Mouse (Mus musculus) heart, embryonic 13.5 days (tissue): ENCODE results near the gene Galr2. TPM values are rescaled to one million over a fixed set of nuclear protein-coding genes. Genes with fewer than 3 reads are reported as not detected.

ENCODE experiments used
- ATAC-seq: fragments of 200-750 bp; cut with Nextera tagmentation; 2 replicates; pipeline ENCODE4 v1.8.0; 2017; ENCODE audit warnings: moderate TSS enrichment; ENCODE audit not compliant: insufficient number of reproducible peaks, low FRiP score, low TSS enrichment; ENCODE audit errors: extremely low read depth
- H3K27ac ChIP-seq: fragments of 300-500 bp; sonication (generic); replicated peaks from 2 replicates; pipeline ENCODE4 v1.5.1; 2015; ENCODE audit warnings: moderate library complexity, mild to moderate bottlenecking, inconsistent platforms
- H3K27me3 ChIP-seq: fragments of 300-500 bp; sonication (generic); replicated peaks from 2 replicates; pipeline ENCODE4 v1.6.1; 2015; ENCODE audit warnings: mild to moderate bottlenecking, inconsistent platforms
- H3K36me3 ChIP-seq: fragments of 300-500 bp; sonication (generic); 2 replicates; pipeline ENCODE4 v1.6.1; 2015; ENCODE audit warnings: mild to moderate bottlenecking, inconsistent platforms
- H3K4me1 ChIP-seq: fragments of 300-500 bp; sonication (generic); 2 replicates; pipeline ENCODE4 v1.6.1; 2015; ENCODE audit warnings: inconsistent platforms
- H3K4me2 ChIP-seq: fragments of 300-500 bp; sonication (generic); 2 replicates; pipeline ENCODE4 v1.6.1; 2015; ENCODE audit warnings: inconsistent platforms, mild to moderate bottlenecking, moderate library complexity
- H3K4me3 ChIP-seq: fragments of 300-500 bp; sonication (generic); 2 replicates; pipeline ENCODE4 v1.5.1; 2015; ENCODE audit warnings: moderate library complexity, mild to moderate bottlenecking, inconsistent platforms
- H3K9ac ChIP-seq: fragments of 300-500 bp; sonication (generic); 2 replicates; pipeline ENCODE4 v1.6.1; 2015; ENCODE audit warnings: inconsistent platforms, mild to moderate bottlenecking, moderate library complexity
- H3K9me3 ChIP-seq: fragments of 300-500 bp; sonication (generic); 2 replicates; pipeline ENCODE4 v1.6.1; 2016; ENCODE audit warnings: inconsistent platforms
- WGBS: fragments of 180-500 bp; shearing (Covaris S2); methylation state at CpG from one replicate; pipeline ENCODE4 v1.1.7; 2015; ENCODE audit warnings: mixed read lengths; 5-methylcytosine and 5-hydroxymethylcytosine counted together
- polyA plus RNA-seq: library from polyadenylated mRNA; unstranded; fragments of >200 nt; fragmentation: Nextera tagmentation; extraction: Ambion mirVana; gene quantifications from 2 replicates; pipeline ENCODE4 v1.2.1, GENCODE M21; 2015

Galr2 gene
- polyA plus RNA-seq, 1 experiment from 2014 or later, result not detected

DNA sequence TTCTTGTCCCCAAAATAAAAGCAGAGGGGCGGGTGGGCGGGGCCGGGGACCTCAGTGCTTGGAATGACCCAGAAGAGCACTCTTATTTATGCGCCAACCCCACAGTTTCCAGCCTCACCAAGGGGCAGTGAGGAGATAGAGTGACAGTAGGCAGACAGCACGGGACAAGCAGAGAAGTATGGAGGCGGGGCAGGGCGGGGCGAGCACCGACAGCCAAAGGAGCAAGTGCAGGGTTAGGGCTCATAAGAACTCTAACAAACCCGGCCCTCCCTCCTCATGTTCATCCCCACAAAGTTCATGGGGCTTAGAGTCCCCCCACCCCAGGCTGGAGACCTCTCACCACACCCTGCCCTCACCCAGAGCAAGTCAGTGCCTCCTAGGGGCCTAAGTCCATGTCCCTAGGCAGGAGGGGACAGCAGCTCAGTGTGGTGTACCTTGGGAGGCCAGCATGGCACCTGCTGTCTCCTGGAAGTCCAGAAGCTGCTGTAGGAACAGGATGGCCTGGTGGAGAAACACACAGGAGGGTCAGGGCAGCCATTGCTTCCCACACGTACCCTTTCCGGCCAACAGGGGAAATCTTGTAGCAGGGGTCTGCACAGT lies 12.9 kb downstream of the Galr2 start:
- WGBS, result 82% methylated on average over 12 of the region's 12 CpGs
- no peak overlapping the region for H3K4me3 ChIP-seq

DNA sequence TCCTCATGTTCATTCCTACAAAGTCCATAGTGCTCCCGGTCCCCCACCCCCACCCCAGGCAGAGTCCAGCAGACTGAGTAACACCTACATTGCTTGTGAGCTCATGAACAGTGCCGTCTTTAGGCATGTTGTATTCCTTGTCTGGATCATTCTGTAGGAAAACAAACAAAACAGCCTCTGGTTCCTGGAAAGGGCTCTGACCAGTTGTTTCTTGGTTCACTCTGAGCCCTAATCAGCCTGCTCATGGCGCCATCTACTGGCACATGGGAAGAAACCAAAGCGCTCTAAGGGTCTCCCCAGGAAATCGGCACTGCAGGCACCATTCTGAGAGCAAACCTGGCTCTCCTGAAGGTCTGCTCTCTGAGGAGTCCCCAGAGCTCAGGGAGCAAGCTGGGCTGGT lies 13.6 kb downstream of the Galr2 start:
- 32% methylated on average over 5 of the region's 5 CpGs for WGBS
- Histone ChIP-seq H3K4me2 (no peak overlapping the region), H3K4me3 (no peak overlapping the region), H3K27me3 (no peaks in the 10 kb centered on the region), H3K36me3 (peaks cover 80% of the 10 kb centered on the region), H3K9ac (no peak overlapping the region), H3K27ac (no peak overlapping the region), H3K9me3 (no peaks in the 10 kb centered on the region), H3K4me1 (peaks cover 12% of the 10 kb centered on the region)
- no peak for ATAC-seq

More for the DNA sequence above, 12.9 kb downstream of the Galr2 start:
- Histone ChIP-seq H3K36me3 (peaks cover 80% of the 10 kb centered on the region), H3K4me2 (no peak overlapping the region), H3K27me3 (no peaks in the 10 kb centered on the region), H3K9me3 (no peaks in the 10 kb centered on the region), H3K9ac (no peak overlapping the region), H3K27ac (no peak overlapping the region), H3K4me1 (peaks cover 12% of the 10 kb centered on the region)
- no peak for ATAC-seq

DNA sequence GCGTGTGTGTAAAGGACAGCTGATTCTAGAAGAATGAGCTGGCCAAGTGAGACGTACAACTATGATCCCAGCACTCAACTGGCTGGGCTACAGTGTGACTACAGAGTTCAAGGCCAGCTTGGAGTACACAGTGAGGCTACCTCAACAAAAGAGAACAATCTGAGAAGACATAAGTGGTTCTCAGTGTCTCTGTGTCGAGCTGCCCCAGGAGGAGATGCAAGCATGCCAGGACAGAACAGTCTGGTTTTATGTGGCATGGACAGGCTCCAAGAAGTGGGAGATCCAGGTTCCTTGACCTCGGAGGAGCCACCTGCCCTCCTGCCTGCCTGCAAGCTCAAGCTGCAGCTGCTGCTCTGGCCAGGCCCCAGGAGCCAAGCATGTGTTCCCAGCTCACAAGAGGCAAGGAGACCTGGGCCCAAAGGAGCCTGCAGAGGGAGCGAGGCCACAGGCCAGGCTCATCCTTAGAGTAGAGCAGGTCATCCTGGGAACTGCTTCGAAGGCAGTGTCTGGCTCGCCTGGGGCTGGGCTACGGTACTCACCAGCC lies 15.5 kb downstream of the Galr2 start:
- Histone ChIP-seq H3K4me1 (peaks cover under 1% of the 10 kb centered on the region; the same call in 1 of the 2 replicates), H3K9me3 (no peaks in the 10 kb centered on the region), H3K36me3 (peaks cover 80% of the 10 kb centered on the region), H3K27me3 (no peaks in the 10 kb centered on the region), H3K27ac (no peak overlapping the region), H3K4me2 (no peak overlapping the region), H3K4me3 (no peak overlapping the region), H3K9ac (no peak overlapping the region)
- no peak for ATAC-seq
- WGBS, result 87% methylated on average over 8 of the region's 8 CpGs

DNA sequence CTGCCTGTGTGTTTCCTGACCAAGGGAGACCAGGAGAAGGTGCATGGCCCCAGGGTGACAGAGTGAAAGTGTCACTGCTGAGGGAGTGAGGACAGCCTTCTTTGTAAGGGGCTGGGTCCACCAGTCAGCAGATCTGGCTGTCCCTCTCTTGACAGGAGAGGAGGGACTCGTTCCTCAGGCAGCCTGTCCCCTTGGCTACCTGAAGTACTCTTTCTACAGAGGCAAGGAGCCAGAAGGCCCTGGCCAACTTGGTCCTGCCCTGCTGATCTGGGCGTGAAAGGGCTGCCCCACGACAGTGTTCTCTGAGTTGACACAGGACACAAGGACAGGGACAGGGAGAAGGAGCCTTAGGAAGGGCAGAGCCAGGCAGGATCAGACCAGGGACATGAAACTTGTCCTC lies 16.3 kb downstream of the Galr2 start:
- H3K36me3 ChIP-seq, result peaks cover 82% of the 10 kb centered on the region
- 52% methylated on average over 3 of the region's 3 CpGs for WGBS

DNA sequence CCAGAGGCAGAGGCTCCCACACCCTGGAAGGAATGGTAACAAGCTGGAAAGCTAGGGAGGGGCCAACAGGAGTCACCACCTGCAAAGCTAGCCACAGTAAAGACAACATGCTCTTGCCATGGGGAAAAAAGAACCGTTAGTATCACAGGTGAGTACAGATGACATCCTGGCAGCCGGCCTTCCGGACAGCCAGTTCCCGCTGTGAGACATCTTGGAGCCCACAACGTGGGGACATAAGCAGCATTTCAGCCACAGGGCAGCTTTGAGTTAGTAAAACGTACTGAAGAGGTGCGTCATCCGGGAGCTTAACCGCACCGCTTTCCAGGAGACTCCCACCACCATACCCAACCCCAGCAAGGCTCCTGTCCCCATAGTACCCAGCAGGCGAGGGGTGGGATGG lies 17.5 kb downstream of the Galr2 start:
- Histone ChIP-seq H3K36me3 (peaks cover 82% of the 10 kb centered on the region), H3K9me3 (no peaks in the 10 kb centered on the region)

More for the DNA sequence above, 16.3 kb downstream of the Galr2 start:
- no peaks in the 10 kb centered on the region for H3K9me3 ChIP-seq
- no peaks in the 10 kb centered on the region for H3K27me3 ChIP-seq
- peak overlapping the region; percentile 19; the same call in 1 of the 2 replicates for H3K9ac ChIP-seq
- H3K4me2 ChIP-seq, result no peak overlapping the region
- H3K4me3 ChIP-seq, result no peak overlapping the region
- no peaks in the 10 kb centered on the region for H3K4me1 ChIP-seq
- no peak for ATAC-seq
- no peak overlapping the region for H3K27ac ChIP-seq

DNA sequence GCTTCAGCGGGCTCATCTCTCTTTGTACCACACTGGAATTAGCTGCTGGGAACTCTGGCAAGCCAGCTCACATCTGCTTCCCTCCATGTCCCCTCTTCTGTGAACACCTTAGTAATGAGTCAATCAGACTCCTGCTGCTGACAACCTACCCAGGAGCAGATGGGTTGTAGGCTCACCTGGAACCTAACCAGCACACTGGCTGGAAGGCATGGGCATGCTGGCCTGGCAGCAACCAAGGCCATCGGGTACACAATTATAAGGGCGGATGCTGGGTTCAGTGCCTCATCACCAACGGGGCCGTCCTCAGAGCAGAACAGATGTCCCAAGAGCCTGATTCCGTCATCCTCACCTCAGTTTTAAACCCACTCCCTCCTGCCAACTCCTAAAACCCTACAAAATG lies 17.9 kb downstream of the Galr2 start:
- Histone ChIP-seq H3K9ac (no peak overlapping the region), H3K27ac (no peak overlapping the region), H3K4me1 (no peaks in the 10 kb centered on the region), H3K4me3 (no peak overlapping the region), H3K4me2 (no peak overlapping the region), H3K27me3 (no peaks in the 10 kb centered on the region), H3K9me3 (no peaks in the 10 kb centered on the region), H3K36me3 (peaks cover 86% of the 10 kb centered on the region)
- ATAC-seq, result no peak
- WGBS, result 82% methylated on average over 6 of the region's 6 CpGs

More for the DNA sequence above, 17.5 kb downstream of the Galr2 start:
- H3K4me3 ChIP-seq, result no peak overlapping the region
- WGBS, result 83% methylated on average over 11 of the region's 11 CpGs
- no peak overlapping the region for H3K27ac ChIP-seq
- H3K4me2 ChIP-seq, result no peak overlapping the region
- H3K27me3 ChIP-seq, result no peaks in the 10 kb centered on the region
- H3K4me1 ChIP-seq, result no peaks in the 10 kb centered on the region
- no peak for ATAC-seq
- H3K9ac ChIP-seq, result no peak overlapping the region

DNA sequence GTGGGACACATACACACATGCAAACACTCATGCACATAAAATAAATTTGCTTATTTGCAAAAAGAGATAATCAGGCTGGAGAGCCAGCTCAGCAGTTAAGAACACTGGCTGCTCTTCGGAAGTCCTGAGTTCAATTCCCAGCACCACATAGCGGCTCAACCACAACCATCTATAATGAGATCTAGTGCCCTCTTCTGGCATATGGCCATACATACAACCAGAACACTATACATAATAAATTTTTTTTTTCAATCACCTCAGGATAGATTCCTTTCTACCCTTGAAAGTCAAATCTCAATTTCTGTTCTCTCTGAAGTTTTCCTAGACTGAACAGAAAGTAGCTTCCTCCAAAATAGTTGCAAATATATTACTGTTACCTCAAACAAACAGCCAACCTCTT lies 24.7 kb downstream of the Galr2 start:
- WGBS, result 95% methylated on average over 2 of the region's 2 CpGs
- Histone ChIP-seq H3K4me3 (peak overlapping the region; percentile 70), H3K27me3 (no peaks in the 10 kb centered on the region), H3K36me3 (peaks cover 49% of the 10 kb centered on the region), H3K4me2 (peak overlapping the region; percentile 89), H3K9ac (peak overlapping the region; percentile 88; the same call in 1 of the 2 replicates), H3K4me1 (peaks cover 7% of the 10 kb centered on the region), H3K27ac (no peak overlapping the region), H3K9me3 (no peaks in the 10 kb centered on the region)
- no peak for ATAC-seq

DNA sequence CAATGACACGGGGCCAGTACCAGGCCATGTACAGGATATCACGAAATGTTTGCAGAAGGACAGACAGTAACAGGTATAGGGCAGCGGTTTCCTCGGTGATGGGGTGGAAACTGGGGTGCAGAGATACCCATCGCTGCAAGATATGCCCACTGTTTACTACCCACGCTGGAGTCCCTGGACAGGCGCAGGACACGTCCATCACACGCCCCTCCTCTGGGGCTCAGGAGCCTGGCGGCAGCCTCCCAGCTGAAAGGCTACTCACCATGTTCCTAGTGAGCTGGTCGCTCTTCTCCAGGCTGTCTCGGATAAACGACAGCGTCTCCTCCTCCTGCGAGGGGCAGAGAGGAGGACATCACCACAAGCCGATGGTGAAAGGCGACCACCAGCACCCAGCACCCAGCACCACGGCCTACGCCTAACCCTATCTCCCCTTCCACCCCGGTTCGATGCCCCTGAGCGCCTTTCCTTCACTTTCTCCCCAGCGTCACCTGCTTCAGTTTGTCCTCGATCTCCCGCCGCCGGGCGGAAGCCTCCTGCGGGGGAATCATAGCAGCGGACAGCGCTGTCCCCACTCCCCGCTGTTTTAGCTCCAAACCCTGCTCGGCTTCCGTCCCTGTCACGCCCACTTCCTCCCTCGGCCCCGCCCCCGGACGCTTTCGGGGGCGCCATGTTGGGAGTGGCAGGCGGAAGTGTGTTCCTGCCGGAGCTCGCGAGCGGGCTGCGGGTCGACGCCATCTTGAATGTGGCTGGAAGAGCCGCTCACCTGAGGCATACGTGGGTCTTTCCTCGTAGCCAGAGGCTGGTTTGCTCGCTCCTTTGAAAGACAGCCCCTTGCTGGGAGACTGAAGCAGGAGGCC lies 25.6 kb downstream of the Galr2 start:
- ATAC-seq, result peak; percentile 87
- peak overlapping the region; percentile 89 for H3K4me2 ChIP-seq
- peaks cover 40% of the 10 kb centered on the region for H3K36me3 ChIP-seq
- H3K27me3 ChIP-seq, result peaks cover 5% of the 10 kb centered on the region; the same call in 1 of the 2 replicates
- peak overlapping the region; percentile 88 for H3K9ac ChIP-seq
- H3K4me3 ChIP-seq, result peak overlapping the region; percentile 70
- H3K4me1 ChIP-seq, result peaks cover 7% of the 10 kb centered on the region
- 2% methylated on average over 53 of the region's 53 CpGs for WGBS
- no peaks in the 10 kb centered on the region for H3K9me3 ChIP-seq
- 0 out of 2 replicates have a peak overlapping the region, but pooled peaks have one; percentile 13 for H3K27ac ChIP-seq

DNA sequence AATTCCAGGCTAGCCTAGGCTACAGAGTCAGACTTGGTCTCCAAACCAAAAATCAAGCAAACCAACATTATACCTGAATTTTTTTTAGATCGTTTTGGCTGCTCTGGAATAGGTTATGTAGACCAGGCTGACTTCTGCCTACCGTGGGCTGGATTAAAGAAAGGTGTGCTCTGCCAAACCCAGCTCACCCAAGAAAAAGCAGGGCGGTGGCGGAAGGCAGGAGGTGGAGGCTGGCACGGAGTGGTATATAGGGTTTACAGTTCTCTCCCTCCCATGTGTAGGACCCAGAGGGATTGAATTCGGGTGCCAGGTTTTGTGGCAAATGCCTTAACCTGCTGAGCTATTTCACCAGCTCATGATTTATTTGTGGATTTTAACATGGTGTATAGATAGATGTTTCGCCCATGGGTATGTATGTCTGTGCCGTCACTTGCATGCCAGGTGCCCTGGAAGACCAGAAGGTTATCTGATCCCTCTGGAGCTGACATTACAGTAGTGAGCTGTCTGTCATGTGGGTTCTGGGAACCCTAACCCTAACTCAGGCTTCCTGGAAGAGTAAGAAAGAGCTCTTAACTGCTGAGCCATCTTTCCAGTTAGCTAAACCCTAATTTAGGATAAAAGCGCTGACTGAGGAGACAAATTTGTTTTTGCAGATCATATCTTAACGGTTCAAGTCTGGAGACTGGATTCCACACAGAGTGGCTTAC lies 26.4 kb downstream of the Galr2 start, which contains the start of gene Exoc7:
Exoc7 (minus strand) TSS at position 215 of the 707 bp plus-strand sequence.
- Histone ChIP-seq H3K9me3 (no peaks in the 10 kb centered on the region), H3K9ac (peak within 1 kb of the TSS; percentile 88), H3K27me3 (peaks cover 5% of the 10 kb centered on the region; the same call in 1 of the 2 replicates), H3K36me3 (peaks cover 32% of the 10 kb centered on the region), H3K4me3 (peak within 1 kb of the TSS; percentile 70), H3K27ac (0 out of 2 replicates have a peak within 1 kb of the TSS, but pooled peaks have one; percentile 13), H3K4me2 (peak within 1 kb of the TSS; percentile 89), H3K4me1 (peaks cover 7% of the 10 kb centered on the region)
- no peak for ATAC-seq
- 79% methylated on average over 10 of the region's 10 CpGs for WGBS

DNA sequence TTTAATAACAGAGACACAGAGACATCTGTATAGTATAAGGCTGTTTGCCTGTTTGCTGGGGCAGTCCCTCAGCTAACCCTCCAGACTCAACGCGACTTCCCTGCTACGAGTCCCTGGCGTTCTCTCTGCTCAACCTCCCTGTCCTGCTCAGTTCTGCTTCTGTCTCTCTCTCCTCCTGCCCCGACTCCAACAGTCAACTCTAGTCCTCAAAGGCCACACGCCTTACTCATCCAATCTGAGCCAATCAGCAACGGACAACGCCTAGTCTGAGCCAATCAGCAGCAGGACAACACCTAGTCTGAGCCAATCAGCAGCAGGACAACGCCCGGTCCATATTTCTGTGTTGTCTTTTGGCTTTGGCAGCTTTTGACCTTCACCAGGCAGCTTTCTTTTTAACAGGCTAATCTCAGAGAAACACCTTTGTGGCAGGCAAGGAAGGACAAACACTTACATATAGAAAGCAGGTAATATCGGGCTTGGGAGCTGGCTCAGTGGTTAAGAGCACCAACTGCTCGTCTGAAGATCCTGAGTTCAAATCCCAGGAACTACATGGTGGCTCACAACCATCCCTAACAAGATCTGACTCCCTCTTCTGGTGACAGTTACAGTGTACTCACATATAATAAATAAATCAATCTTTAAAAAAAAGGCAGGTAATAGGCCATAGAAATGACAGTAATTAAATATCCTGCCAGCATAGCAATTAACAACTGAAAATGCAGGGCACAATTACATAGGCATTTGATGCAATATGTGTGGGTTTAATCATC lies 27.2 kb downstream of the Galr2 start:
- Histone ChIP-seq H3K4me3 (no peak overlapping the region), H3K27me3 (peaks cover 5% of the 10 kb centered on the region; the same call in 1 of the 2 replicates), H3K9ac (no peak overlapping the region), H3K36me3 (peaks cover 24% of the 10 kb centered on the region), H3K4me1 (peaks cover 7% of the 10 kb centered on the region), H3K27ac (no peak overlapping the region), H3K4me2 (no peak overlapping the region), H3K9me3 (no peaks in the 10 kb centered on the region)
- no peak for ATAC-seq
- 93% methylated on average over 12 of the region's 12 CpGs for WGBS
